Mouse (Mus musculus) hindlimb bud, embryonic 11.5 days (tissue): ENCODE results near the gene Foxa1.

Experiments used
- DNase-seq: peaks from one replicate; pipeline ENCODE4 v3.0.0-alpha.2; 2012; ENCODE audit warnings: low read depth, low spot score; ENCODE audit errors: extremely low spot score

Foxa1 gene

DNA sequence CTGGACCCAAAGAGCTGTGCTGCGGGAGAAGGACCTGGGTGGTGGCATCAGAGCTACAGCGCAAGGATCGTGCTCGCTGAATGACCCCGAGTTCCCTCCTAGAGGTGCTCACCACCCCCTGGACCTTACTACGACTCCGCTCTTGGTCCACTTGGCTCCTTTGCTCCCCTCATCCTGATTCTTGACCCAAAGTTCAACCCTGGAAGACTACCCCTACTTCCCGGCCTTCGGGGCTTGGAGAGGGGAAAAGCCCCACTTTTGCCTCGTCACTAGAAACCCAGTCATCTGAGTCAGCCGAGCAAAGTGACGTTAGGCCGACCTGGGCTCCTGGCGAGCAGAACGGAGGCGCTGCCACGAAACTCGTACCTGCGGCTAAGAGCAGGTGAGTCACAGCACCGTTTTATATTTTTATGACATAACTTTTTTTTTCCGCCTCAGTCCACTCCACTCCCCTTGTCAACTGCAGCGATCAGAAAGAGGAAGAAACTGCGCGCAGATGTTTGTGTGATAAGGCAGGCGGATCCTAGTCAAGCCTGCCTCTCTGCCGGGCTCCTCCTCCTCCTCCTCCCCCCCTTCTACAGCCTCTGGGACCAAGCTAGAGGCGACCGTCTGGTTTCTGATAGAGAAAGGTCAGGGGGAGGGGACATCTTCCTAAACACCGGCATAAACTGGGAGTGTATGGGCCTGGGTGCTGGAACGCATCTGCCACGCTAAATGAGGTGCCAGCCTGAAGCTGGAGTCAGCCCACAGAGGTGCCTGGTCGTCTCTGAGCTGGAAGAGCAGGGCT is at the start of gene Foxa1:
Foxa1 (minus strand) TSS at position 502 of the 787 bp plus-strand sequence.
- DNase-seq = no peak

DNA sequence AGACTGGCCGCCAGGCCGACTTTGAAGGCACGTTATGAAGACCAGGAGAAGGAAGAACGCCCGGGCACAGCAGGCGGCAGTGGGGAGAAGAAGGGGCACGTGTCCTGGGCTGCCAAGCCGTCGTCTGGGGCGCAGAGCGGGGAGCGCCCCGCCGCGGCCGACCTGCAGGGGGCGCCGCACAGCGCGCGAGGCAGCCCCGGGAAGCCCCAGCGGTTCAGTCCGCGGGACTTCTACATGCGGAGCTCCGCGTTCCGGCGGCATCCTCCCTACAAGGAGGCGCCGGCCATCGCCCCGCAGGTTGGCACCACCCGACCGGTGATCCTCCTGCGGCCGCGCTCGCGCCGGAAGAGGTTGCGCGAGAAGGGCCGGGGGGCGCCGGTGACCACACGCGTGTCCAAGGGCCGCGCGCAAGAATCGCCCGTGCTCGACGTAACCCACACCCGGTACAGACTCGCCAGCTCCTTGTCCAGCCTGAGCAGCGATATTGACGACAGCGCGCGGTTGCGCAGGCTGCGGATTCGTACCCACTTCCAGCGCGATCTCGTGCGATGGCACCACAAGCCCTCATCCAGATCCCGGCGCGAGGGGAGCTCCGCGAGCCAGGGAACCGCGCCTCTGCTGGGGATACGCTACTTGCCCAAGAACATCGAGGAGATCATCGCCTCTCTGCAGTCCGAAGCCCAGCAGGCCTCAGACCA is 29.4 kb upstream of the Foxa1 start:
- no peak for DNase-seq

DNA sequence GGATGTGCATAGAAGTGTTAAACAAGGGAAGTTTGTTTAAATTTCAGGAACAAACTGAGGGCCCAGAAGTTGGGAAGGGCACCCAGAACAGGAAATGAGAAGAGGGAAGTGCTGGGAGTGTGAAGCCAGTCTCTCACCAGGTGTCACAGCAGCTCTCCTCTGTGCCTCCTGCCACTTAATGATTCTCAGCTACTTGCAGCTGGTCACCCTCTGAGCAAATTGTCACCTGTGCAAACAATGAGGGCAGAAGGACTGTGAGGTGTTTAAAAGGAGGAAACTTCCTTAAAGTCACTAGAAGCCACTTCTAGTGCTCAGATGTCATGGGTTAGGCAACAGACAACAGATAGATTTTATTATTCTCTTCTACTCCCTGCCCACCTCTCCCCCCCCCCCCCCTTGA is 25.7 kb upstream of the Foxa1 start:
- DNase-seq = no peak

DNA sequence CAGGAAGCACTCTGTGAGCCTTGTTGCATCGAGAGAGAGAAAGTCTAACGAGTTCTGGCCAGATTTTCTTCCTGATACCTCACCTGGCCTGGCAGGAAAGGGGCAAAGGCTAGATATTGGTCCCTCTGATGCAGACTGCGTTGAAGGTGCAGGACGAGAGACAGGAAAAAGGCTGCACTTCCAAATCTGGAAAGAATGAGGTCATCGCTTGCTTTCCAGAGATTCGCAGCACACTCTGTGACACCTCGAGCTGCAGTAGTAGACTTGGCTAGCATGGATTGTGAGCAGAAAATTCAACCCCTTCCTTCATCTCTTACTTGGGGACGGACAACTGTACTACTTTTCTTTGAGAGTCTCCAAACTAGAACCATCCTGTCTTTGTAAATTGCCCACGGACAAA is 25.1 kb upstream of the Foxa1 start:
- DNase-seq = no peak

DNA sequence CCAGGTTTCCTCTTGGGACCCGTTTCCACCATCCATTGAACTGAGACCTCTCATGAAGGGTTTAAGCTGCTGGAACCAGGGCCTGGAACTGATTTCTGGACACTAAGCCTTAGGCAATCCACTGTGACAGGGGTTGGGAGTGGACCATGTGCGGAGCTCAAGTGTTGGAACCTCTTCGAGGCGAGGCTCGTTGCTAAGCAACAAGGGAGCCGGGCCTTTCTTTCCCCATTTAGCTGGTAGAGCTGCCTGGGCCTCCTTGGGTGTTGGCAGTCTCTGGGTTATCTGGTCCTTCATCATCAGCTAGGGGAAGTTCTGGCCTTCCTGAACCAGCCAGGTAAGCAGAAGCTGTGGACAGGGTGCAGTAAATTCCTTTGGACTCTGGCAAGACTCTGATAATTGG is 17.2 kb upstream of the Foxa1 start, which contains the start of gene Ttc6:
Ttc6 (plus strand) TSS at position 205 of the 400 bp plus-strand sequence.
- DNase-seq = no peak

DNA sequence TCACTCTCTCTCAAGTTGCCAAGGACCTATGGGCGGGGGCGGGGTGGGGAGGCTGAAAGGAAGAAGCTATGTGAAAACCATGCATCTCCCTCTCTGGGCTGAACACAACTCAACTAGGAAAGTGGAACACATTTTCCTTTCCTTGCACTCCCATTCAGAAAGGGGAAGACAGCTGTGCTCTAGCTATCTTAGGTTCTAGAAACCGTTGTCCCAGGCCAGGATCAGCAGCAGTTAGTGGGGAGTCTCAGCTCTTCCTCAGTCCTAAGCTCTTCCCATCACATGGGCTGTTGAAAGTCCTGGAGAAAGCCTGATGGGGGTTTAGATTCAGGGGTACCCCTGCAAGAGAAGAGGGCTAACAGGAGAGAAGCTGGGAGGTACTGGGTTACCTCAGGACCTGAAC is 7.4 kb upstream of the Foxa1 start:
- no peak for DNase-seq

DNA sequence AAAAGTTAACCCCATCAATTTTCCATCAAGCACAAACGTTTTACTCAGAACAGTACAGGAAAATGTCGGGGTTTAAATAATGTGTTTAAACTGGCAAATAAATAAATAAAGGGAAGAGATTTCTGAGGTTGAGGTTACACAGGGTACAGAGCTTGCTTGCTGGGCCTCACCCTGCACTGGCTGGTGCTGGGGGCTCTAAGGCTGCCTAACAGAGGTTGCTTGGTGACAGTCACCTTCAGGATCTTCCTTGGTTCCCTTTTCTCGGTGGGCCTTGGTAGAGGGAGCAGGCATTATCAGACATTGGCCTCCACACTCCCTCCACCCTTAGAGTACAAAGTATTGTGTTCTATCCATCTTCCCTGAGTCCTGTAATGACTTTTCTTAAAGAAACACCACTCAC is 5.6 kb upstream of the Foxa1 start:
- no peak for DNase-seq

DNA sequence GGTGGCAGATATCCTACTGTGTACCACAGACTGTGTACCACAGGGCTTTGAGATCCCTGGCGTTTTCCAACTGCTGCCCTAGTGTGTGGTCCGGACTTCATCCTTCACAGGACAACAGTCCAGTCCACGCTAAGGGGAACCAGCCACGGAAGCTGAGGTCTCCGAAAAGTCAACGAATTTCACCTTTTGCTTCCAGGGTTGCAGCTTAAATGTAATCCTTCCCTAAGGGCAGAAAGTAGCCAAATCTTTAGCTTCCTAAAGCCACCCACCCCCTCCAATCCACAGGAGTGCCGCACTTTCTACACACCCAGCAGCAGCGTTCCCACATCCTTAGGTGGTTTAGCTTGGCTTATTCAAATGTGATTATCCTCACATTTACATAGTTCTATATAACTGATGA is 4.2 kb upstream of the Foxa1 start:
- DNase-seq = no peak

DNA sequence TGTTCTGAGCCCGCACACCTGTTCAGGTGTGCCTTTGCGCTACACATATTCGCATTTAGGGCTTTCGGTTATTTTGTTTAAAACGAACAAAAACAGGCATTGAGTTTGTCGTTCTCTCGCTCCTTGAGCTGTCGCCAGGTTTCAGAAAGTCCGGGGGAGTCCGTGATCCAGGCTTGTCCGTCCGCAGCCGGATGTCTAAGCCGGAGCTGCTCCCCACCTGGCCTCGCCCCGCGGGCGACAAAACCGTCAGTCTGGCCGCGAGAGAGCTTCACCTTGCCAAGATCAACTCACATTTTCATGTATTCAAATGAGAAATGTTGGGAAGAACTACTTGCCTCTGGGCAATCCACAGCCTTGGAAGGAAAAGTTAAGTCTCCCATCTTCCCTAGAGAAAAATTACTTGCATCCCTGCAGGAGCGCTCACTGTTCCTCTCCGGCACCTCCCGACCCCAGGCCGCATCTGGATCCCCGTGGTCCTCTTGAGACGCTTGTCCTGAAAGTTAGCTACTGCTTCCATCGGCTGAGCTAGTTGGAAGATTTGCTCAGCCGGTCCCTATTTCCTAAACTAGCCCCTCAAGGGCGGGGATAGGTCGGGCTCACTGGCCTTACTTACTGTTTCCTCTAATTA is 3.6 kb upstream of the Foxa1 start:
- no peak for DNase-seq

DNA sequence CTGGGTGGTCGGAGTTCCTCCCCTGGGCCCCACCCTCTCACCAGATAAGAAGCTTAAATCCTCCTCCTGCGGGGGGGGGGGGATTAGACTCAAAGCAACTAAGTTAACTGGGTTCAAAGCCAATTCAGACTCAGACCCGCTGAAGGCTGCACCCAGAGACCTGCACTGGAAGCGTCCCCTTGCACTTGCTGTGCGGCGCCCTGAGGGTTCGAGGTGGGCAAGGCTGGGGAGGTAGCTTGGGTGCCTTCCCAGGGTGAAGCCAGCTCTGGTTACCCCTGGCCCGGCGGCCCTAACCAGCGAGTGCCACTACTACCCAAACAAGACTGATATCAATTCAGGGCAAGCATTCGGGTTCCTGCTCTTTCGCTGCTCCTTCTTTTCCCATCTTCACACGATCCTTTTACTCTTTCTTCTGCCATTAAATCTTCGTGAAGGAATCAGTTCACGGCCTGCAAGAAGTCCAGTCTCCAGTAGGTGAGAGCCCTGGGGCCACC is 3.0 kb upstream of the Foxa1 start:
- DNase-seq = no peak

DNA sequence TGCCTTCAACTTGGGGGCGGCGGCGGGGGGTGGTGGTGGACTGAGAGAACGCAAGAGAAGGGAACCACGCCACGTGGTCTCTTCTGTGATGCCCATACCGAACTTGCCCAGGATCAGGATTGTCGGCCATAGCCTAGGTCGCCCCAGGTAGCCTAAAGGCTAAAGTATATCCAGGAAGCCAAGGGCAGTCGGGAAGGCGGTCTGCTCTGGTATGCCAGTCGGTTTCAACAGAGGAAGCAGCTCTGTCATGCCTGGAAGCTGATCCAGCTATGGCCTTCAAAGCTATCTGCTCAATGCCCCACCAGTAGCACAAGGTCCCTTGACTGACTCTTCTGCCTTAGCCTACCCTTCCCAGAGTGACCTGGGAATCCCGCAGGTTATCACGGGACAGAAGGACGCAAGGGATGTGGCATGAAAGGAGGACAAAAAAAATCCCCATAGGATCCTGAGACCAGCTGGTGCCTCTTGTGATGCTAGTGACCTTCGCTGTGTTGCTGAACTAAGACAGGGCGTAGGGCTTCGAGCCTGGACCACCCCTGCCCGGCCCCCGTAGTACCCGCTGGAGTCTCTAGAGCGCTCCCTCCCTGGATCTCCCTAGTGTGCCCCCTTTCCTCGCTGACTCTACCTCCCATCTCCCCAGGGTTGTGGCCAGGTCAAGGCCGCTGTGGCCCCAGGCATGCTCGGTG is 2.4 kb upstream of the Foxa1 start:
- DNase-seq = no peak

DNA sequence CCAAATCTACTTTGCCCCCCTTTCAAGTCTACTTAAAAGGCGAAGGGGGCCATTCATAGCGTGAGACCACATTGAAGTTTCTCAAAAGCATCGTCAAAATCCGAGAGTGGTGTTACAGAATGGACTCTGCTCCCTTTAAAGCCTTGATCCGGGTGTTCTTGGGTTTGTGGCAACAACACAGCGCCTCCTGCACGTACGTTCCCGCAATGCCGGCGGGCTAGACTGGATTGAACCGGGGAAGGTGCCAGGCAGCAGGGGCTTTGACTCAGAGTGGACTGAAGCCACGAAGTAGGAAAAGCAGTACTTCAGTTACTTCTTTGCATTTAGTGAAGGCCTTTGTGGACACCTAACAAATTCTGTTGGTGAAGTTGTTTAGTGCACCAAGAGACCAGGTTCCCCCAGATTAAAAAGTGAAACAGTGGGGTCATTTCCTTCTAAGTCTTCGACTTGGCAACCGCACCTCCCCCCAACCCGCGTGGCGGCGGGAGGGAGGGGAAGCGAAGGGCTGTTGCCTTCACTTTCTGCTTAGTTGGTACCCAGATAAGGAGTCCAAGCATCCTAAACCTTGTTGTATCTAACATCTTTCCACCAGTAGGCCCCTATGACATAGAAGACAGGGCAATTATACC is 1.8 kb upstream of the Foxa1 start:
- no peak for DNase-seq

DNA sequence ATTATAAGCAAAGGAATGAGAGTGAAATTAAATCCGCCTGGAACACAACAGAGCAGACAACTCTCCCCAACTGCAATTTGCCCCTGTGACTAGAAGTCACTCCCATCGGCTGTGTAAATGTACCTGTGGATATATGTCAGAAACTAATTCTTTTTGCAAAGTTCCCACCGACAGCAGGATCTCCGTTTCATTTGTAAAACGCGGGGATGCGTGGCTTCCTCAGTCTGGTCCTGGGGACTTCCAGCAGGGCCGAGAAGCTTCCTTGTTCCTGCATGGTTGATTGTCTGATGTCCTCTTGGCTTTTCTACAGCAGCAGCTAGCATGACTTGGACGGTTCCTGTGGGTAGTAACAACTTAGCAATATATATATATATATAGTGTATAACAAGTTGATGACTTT is 1.2 kb upstream of the Foxa1 start:
- DNase-seq = no peak

DNA sequence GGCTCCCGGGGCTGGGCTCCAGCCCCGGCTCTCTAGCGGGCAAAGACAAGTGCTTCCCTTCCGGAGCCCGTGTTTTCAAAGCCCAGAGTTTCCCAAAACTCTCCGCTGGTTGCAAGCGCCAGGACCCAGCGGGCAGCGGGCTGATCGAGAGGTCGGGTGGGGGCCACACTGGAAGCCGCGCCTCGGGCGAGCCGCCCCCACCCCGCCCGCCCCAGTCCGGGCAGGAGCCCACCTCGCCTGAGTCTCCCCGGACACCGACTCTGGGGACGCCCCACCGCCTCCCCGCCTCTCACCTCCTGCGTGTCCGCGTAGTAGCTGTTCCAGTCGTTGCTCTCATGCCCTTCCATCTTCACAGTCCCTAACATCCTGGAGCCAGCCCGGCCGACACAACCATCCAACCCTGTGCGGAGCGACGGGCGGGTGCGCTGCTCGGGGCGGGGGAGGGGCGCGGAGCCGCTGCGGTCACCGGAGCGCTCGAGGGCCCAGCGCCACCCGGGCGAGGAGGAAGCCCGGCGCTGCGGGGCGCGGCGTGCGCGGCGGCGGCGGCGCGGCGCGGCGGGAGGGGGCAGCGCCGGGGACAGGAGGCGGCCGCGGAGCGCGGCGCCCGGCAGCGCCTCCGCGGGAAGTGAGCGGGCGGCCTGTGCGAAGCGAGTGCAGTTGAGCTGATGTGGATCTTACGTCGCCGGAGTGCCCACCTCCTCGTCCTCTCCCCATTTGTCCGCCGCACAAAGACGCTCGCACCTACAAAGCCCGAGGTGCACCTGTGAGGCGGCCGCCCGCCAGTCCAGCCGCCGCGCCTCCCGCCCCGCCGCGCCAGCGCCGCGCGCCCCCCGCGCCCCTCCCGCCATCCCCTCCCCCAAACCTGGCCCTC is 1.1 kb downstream of the Foxa1 start:
- DNase-seq = no peak

DNA sequence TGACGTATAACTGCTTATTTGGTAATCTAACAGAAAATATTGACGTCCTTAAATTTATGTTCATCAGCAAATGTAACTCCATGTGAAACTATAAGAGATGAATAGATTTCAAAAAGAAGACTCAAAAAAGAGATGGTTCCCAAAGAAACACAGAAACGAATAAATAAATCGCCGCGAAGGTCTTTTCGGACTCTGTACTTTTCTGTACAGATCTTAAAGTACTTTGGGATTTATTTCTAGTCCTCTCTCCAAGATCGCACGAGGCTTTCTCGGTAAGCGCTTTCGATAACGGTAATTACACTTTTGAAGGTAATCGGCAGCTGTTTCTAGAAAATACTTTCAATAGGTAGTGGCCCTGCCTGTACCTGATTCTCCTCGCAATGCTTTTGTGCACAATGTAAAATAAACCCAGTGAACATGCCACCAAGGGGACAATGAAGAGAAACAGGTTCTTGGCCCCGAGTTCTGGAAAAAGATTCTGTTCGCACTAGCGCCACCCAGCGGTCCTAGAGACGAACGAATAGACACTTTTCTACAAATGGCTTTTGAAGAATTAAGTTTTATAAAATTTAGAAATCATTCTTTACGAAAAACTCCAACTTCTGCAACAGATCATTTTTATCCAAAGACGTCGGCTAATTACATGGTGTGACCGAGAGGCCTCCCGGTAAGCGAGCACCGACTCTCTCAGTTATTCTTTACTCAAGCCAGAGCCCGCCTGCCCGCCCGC is 1.9 kb downstream of the Foxa1 start:
- no peak for DNase-seq

DNA sequence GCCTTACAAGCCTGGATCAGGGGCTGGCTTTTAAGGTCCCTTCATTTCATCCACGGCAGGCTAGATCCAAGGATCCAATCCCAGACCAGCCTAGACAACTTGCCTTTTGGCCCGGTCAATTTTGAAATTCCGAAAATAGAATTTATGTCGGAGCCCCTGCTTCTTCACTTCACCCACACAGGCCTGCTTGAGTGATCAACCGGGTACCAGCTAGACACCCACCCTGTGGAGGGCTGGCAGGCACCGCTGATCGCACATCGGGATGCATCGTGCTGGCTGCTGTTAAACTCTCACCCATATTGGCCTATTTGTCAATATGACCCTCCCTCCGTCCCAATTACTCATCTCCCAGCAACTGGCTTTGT is 3.1 kb downstream of the Foxa1 start:
- no peak for DNase-seq

DNA sequence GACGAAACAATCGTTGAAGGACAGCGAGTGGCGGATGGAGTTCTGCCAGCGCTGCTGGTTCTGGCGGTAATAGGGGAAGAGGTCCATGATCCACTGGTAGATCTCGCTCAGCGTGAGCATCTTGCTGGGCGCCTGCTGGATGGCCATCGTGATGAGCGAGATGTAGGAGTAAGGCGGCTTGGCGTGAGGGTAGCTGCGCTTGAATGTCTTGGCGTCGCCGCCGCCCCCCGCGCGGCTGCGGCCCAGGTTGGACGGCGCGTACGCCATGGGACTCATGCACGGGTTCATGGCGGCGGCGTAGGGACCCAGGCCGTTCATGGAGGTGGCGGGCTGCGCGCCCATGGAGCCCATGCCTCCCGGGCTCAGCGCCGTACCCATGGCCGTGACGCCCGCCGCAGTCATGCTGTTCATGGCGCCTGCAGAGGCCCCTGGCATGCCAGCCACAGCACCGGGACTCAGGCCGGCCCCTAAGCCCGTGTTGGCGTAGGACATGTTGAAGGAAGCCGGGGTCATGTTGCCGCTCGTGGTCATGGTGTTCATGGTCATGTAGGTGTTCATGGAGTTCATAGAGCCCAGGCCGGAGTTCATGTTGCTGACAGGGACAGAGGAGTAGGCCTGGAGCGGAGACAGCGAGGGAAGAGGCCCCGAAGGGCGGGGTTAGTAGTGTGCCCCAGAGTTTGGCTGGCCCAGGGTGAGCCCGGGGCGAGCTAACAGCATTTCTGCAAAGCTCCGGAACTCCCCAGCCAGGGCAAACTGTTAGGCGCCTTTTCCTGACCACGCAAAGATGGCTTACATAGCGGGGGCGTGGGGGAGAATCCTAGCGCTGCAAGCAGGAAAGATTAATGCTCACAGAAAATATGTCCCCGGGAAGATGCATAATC is 3.7 kb downstream of the Foxa1 start:
- DNase-seq = no peak
